11 mouse cellular contexts compared by ENCODE assay signal in genomic region chr3:95701085-95701484, GRCm38 (mm10). TPM values are rescaled to one million over a fixed set of nuclear protein-coding genes. Genes with fewer than 3 reads are reported as not detected.
A peak's percentile ranks its signal among the peaks of the same experiment; 100 is the strongest.
DNase-seq lines count a peak whose midpoint lies in the region; ATAC-seq lines count a peak whose summit lies in the region.
"Had no signal": no experiment of that assay in that cellular context is flagged by ENCODE, and none has a peak within 500 bp of the region (broad histone marks: within the 10 kb centered on the region; RNA-seq: fewer than 3 reads in every experiment).

No protein-coding gene starts in this region.

- WGBS in forebrain, embryonic 10.5 days, result 69% methylated on average over 2 of the region's 2 CpGs
- 74% methylated on average over 2 of the region's 2 CpGs for WGBS in forebrain, embryonic 11.5 days
- WGBS in hindbrain, embryonic 13.5 days, result 75% methylated on average over 2 of the region's 2 CpGs
- WGBS in hindbrain, embryonic 16.5 days, result 87% methylated on average over 2 of the region's 2 CpGs
- WGBS in embryonic facial prominence, embryonic 13.5 days, result 72% methylated on average over 2 of the region's 2 CpGs
- 83% methylated on average over 2 of the region's 2 CpGs for WGBS in limb, embryonic 15.5 days

- no peaks in the 10 kb centered on the region for H3K36me3 ChIP-seq in forebrain, embryonic 10.5 days (replicated peaks)
- no peaks in the 10 kb centered on the region for H3K36me3 ChIP-seq in forebrain, embryonic 11.5 days (ENCODE audit: control insufficient read depth, insufficient read depth, low read length)
- H3K36me3 ChIP-seq in hindbrain, embryonic 13.5 days, result no peaks in the 10 kb centered on the region
- H3K36me3 ChIP-seq in hindbrain, embryonic 16.5 days (ENCODE audit: control insufficient read depth, insufficient read depth, low read length), result no peaks in the 10 kb centered on the region
- no peaks in the 10 kb centered on the region for H3K36me3 ChIP-seq in embryonic facial prominence, embryonic 13.5 days
- H3K36me3 ChIP-seq in limb, embryonic 15.5 days, result no peaks in the 10 kb centered on the region

- no peak for DNase-seq in forebrain, embryonic 10.5 days (ENCODE audit: extremely low spot score, low spot score)
- no peak for DNase-seq in forebrain, embryonic 11.5 days (ENCODE audit: low spot score)
- DNase-seq in right cerebral cortex, postnatal 36 days (ENCODE audit: low spot score in 2 of 2), result no peak
- DNase-seq in thymus, postnatal 14 days, result no peak
- DNase-seq: cerebellum, postnatal 10 days; kidney, adult 2 months; right cerebral cortex, postnatal 4 days had no signal

- no peak for ATAC-seq in forebrain, embryonic 11.5 days (replicated peaks; ENCODE audit: low FRiP score)
- no peak for ATAC-seq in hindbrain, embryonic 13.5 days (ENCODE audit: low FRiP score)
- ATAC-seq in hindbrain, embryonic 16.5 days, result no peak
- ATAC-seq in embryonic facial prominence, embryonic 13.5 days (ENCODE audit: insufficient number of reproducible peaks, insufficient read depth, low FRiP score, low TSS enrichment, low read depth), result no peak
- ATAC-seq in limb, embryonic 15.5 days (ENCODE audit: insufficient number of reproducible peaks, low FRiP score, low TSS enrichment, low read depth), result no peak

- peaks cover 38% of the 10 kb centered on the region for H3K4me1 ChIP-seq in forebrain, embryonic 10.5 days
- H3K4me1 ChIP-seq in forebrain, embryonic 11.5 days (replicated peaks; ENCODE audit: control insufficient read depth, insufficient read depth, low read length), result peaks cover 2% of the 10 kb centered on the region
- peaks cover 33% of the 10 kb centered on the region for H3K4me1 ChIP-seq in hindbrain, embryonic 13.5 days (replicated peaks)
- H3K4me1 ChIP-seq in hindbrain, embryonic 16.5 days (ENCODE audit: control insufficient read depth, insufficient read depth, low read depth, low read length), result peaks cover 3% of the 10 kb centered on the region; the same call in 1 of the 2 replicates
- peaks cover 26% of the 10 kb centered on the region for H3K4me1 ChIP-seq in embryonic facial prominence, embryonic 13.5 days
- H3K4me1 ChIP-seq in limb, embryonic 15.5 days, result peaks cover 22% of the 10 kb centered on the region

- H3K27me3 ChIP-seq in forebrain, embryonic 10.5 days (ENCODE audit: poor library complexity, severe bottlenecking), result no peaks in the 10 kb centered on the region
- H3K27me3 ChIP-seq in forebrain, embryonic 11.5 days (ENCODE audit: control insufficient read depth, insufficient read depth, low read length), result no peaks in the 10 kb centered on the region
- H3K27me3 ChIP-seq in hindbrain, embryonic 13.5 days, result no peaks in the 10 kb centered on the region
- H3K27me3 ChIP-seq in hindbrain, embryonic 16.5 days (replicated peaks; ENCODE audit: control insufficient read depth, insufficient read depth, low read length), result no peaks in the 10 kb centered on the region
- H3K27me3 ChIP-seq in embryonic facial prominence, embryonic 13.5 days, result no peaks in the 10 kb centered on the region
- H3K27me3 ChIP-seq in limb, embryonic 15.5 days, result no peaks in the 10 kb centered on the region

- no peak overlapping the region; the same call in 1 of the 2 replicates for H3K9ac ChIP-seq in forebrain, embryonic 11.5 days (ENCODE audit: low read length)
- 0 out of 2 replicates have a peak overlapping the region, but pooled peaks have one; percentile 19 for H3K9ac ChIP-seq in hindbrain, embryonic 13.5 days
- H3K9ac ChIP-seq in hindbrain, embryonic 16.5 days (ENCODE audit: low read depth, low read length), result no peak overlapping the region
- no peak overlapping the region for H3K9ac ChIP-seq in embryonic facial prominence, embryonic 13.5 days
- no peak overlapping the region for H3K9ac ChIP-seq in limb, embryonic 15.5 days

- H3K4me2 ChIP-seq in forebrain, embryonic 11.5 days (ENCODE audit: low read depth, low read length, severe bottlenecking), result no peak overlapping the region
- no peak overlapping the region for H3K4me2 ChIP-seq in hindbrain, embryonic 13.5 days
- H3K4me2 ChIP-seq in hindbrain, embryonic 16.5 days (ENCODE audit: low read length), result no peak overlapping the region
- H3K4me2 ChIP-seq in embryonic facial prominence, embryonic 13.5 days, result no peak overlapping the region
- H3K4me2 ChIP-seq in limb, embryonic 15.5 days, result no peak overlapping the region

- peak overlapping the region; percentile 87 for H3K27ac ChIP-seq in forebrain, embryonic 10.5 days
- H3K27ac ChIP-seq in forebrain, embryonic 11.5 days (ENCODE audit: low read depth, low read length), result no peak overlapping the region
- no peak overlapping the region for H3K27ac ChIP-seq in hindbrain, embryonic 13.5 days
- H3K27ac ChIP-seq in hindbrain, embryonic 16.5 days (ENCODE audit: low read depth, low read length), result no peak overlapping the region
- H3K27ac ChIP-seq in embryonic facial prominence, embryonic 13.5 days, result peak overlapping the region; percentile 84; the same call in 1 of the 2 replicates
- peak overlapping the region; percentile 66; the same call in 1 of the 2 replicates for H3K27ac ChIP-seq in limb, embryonic 15.5 days

- H3K9me3 ChIP-seq in forebrain, embryonic 10.5 days, result no peaks in the 10 kb centered on the region
- no peaks in the 10 kb centered on the region for H3K9me3 ChIP-seq in forebrain, embryonic 11.5 days (ENCODE audit: control insufficient read depth, low read length)
- no peaks in the 10 kb centered on the region for H3K9me3 ChIP-seq in hindbrain, embryonic 13.5 days
- no peaks in the 10 kb centered on the region for H3K9me3 ChIP-seq in hindbrain, embryonic 16.5 days (ENCODE audit: control insufficient read depth, low read length)
- no peaks in the 10 kb centered on the region for H3K9me3 ChIP-seq in embryonic facial prominence, embryonic 13.5 days
- H3K9me3 ChIP-seq in limb, embryonic 15.5 days, result no peaks in the 10 kb centered on the region

- no peak overlapping the region for H3K4me3 ChIP-seq in forebrain, embryonic 10.5 days
- H3K4me3 ChIP-seq in forebrain, embryonic 11.5 days (ENCODE audit: low read depth, low read length), result no peak overlapping the region
- no peak overlapping the region for H3K4me3 ChIP-seq in hindbrain, embryonic 13.5 days
- no peak overlapping the region for H3K4me3 ChIP-seq in hindbrain, embryonic 16.5 days (ENCODE audit: low read length)
- H3K4me3 ChIP-seq in embryonic facial prominence, embryonic 13.5 days, result no peak overlapping the region
- H3K4me3 ChIP-seq in limb, embryonic 15.5 days, result no peak overlapping the region

RNA-seq across cellular contexts. Expression of gene Adamtsl4, which starts 13.4 kb away (rescaled TPM):
- polyA plus RNA-seq in forebrain, embryonic 10.5 days (2016; fragmentation: Nextera tagmentation; extraction: Ambion mirVana), result 0.84 and 1.6 TPM in 2 replicates
- polyA plus RNA-seq in forebrain, embryonic 11.5 days (2014; fragmentation: Nextera tagmentation; extraction: Ambion mirVana), result 0.64 and 1.6 TPM in 2 replicates
- 0.98 and 1.0 TPM in 2 replicates for polyA plus RNA-seq in hindbrain, embryonic 13.5 days (2015; fragmentation: Nextera tagmentation; extraction: Ambion mirVana)
- polyA plus RNA-seq in hindbrain, embryonic 16.5 days (2015; fragmentation: Nextera tagmentation; extraction: Ambion mirVana), result 1.4 and 2.4 TPM in 2 replicates
- polyA plus RNA-seq in embryonic facial prominence, embryonic 13.5 days (2015; fragmentation: Nextera tagmentation; extraction: Ambion mirVana), result 1.7 and 1.9 TPM in 2 replicates
- 5.4 and 11.2 TPM in 2 replicates for polyA plus RNA-seq in limb, embryonic 15.5 days (2015; fragmentation: Nextera tagmentation; extraction: Ambion mirVana)

RNA-seq across cellular contexts. Expression of gene Ecm1, which starts 38.3 kb away (rescaled TPM):
- polyA plus RNA-seq in forebrain, embryonic 10.5 days (2016; fragmentation: Nextera tagmentation; extraction: Ambion mirVana), result 11.1 and 12.4 TPM in 2 replicates
- polyA plus RNA-seq in forebrain, embryonic 11.5 days (2014; fragmentation: Nextera tagmentation; extraction: Ambion mirVana), result 17.2 and 19.4 TPM in 2 replicates
- 12.9 and 13.4 TPM in 2 replicates for polyA plus RNA-seq in hindbrain, embryonic 13.5 days (2015; fragmentation: Nextera tagmentation; extraction: Ambion mirVana)
- 10.3 and 12.8 TPM in 2 replicates for polyA plus RNA-seq in hindbrain, embryonic 16.5 days (2015; fragmentation: Nextera tagmentation; extraction: Ambion mirVana)
- polyA plus RNA-seq in embryonic facial prominence, embryonic 13.5 days (2015; fragmentation: Nextera tagmentation; extraction: Ambion mirVana), result 5.9 and 6.6 TPM in 2 replicates
- polyA plus RNA-seq in limb, embryonic 15.5 days (2015; fragmentation: Nextera tagmentation; extraction: Ambion mirVana), result 23.7 and 35.8 TPM in 2 replicates

RNA-seq across cellular contexts. Expression of gene Mcl1, which starts 42.5 kb away (rescaled TPM):
- 42.1 and 42.9 TPM in 2 replicates for polyA plus RNA-seq in forebrain, embryonic 10.5 days (2016; fragmentation: Nextera tagmentation; extraction: Ambion mirVana)
- 66.8 and 69.9 TPM in 2 replicates for polyA plus RNA-seq in forebrain, embryonic 11.5 days (2014; fragmentation: Nextera tagmentation; extraction: Ambion mirVana)
- 49.3 and 54.2 TPM in 2 replicates for polyA plus RNA-seq in hindbrain, embryonic 13.5 days (2015; fragmentation: Nextera tagmentation; extraction: Ambion mirVana)
- 20.2 and 39.4 TPM in 2 replicates for polyA plus RNA-seq in hindbrain, embryonic 16.5 days (2015; fragmentation: Nextera tagmentation; extraction: Ambion mirVana)
- 45.4 and 47.7 TPM in 2 replicates for polyA plus RNA-seq in embryonic facial prominence, embryonic 13.5 days (2015; fragmentation: Nextera tagmentation; extraction: Ambion mirVana)
- polyA plus RNA-seq in limb, embryonic 15.5 days (2015; fragmentation: Nextera tagmentation; extraction: Ambion mirVana), result 35.2 and 46.1 TPM in 2 replicates

RNA-seq across cellular contexts. Expression of gene Tars2, which starts 58.9 kb away (rescaled TPM):
- 76.5 and 76.9 TPM in 2 replicates for polyA plus RNA-seq in forebrain, embryonic 10.5 days (2016; fragmentation: Nextera tagmentation; extraction: Ambion mirVana)
- polyA plus RNA-seq in forebrain, embryonic 11.5 days (2014; fragmentation: Nextera tagmentation; extraction: Ambion mirVana), result 54.9 and 61.6 TPM in 2 replicates
- polyA plus RNA-seq in hindbrain, embryonic 13.5 days (2015; fragmentation: Nextera tagmentation; extraction: Ambion mirVana), result 41.0 and 44.9 TPM in 2 replicates
- 50.1 and 50.8 TPM in 2 replicates for polyA plus RNA-seq in hindbrain, embryonic 16.5 days (2015; fragmentation: Nextera tagmentation; extraction: Ambion mirVana)
- 47.3 and 47.9 TPM in 2 replicates for polyA plus RNA-seq in embryonic facial prominence, embryonic 13.5 days (2015; fragmentation: Nextera tagmentation; extraction: Ambion mirVana)
- polyA plus RNA-seq in limb, embryonic 15.5 days (2015; fragmentation: Nextera tagmentation; extraction: Ambion mirVana), result 39.8 and 40.4 TPM in 2 replicates

Comparison
In these comparisons a context has a peak if more than half of its experiments do, and no peak if none do; other contexts are left out.
1. H3K27ac ChIP-seq: peak in forebrain, embryonic 10.5 days (single experiment), embryonic facial prominence, embryonic 13.5 days (single experiment) and limb, embryonic 15.5 days (single experiment); none in forebrain, embryonic 11.5 days (single experiment), hindbrain, embryonic 13.5 days (single experiment) and hindbrain, embryonic 16.5 days (single experiment).